Mouse (Mus musculus): ENCODE measurements at regions not wholly inside any gene's neighbourhood (a gene's known extent, or its start where the extent isn't known, plus 50 kb on each side); places are given as distances from the start of the nearest gene placed in this dataset.

DNA sequence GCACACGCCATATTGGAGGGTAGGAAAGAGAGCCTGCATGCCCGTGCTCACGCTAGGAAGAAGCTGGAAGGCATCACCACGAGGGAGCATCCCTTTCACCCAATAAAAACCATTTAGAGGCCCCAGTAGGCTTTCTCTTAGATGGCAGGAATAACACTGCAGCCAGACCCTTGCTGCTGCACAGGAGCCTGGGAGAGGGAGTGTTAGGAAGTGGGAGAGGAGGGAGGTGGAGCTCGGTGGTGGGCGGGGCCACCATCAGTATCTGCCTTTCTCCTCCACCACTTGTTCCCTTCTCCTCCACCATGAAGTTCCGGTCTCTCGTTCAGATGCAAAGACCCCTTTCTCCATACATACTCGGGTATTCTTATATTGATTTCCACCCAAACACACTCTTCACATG is 50.6 kb upstream of the Fam180a start:
- no peak for TF ChIP-seq POLR2A (IDR thresholded peaks at IDR 0.05; ENCODE audit: insufficient read depth, low read depth, low read length)
- no peak for TF ChIP-seq CTCF (IDR thresholded peaks at IDR 0.05; ENCODE audit: insufficient read depth, low read depth, low read length)

Data from olfactory bulb, adult 2 months (tissue).